Mouse (Mus musculus): ENCODE results near the gene Whamm.

The Whamm gene

DNA sequence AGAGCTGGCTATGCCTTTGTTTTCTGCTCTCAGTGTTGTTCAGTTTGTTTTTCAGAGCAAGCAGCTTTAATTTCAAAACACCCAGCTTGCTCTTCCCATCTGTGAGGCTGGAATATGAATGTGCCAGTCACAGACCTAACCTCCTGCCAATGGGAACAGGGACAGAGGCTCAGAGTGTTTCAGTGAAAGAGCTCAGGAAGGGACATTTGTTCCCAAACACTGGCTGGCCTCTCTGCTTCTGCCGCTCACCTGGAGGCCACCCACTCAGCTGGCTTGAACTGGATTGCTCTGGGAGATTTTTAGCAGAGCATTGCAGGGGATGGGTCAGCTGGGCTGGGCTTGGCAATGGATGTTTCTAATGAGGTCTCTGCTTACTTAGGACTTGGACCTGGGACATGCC is 30.1 kb upstream of the Whamm start:
- H3K9me3 ChIP-seq (ENCODE audit: low read length), result no peaks in the 10 kb centered on the region
- TF ChIP-seq POU5F1 (IDR thresholded peaks at IDR 0.05; ENCODE audit: borderline replicate concordance, low read length) (no peak), CTCF (conservative IDR thresholded peaks at IDR 0.05; ENCODE audit: low read length) (no peak), NANOG (IDR thresholded peaks at IDR 0.05; ENCODE audit: borderline replicate concordance, low read length) (no peak)
- no peaks in the 10 kb centered on the region for H3K36me3 ChIP-seq (ENCODE audit: insufficient read depth, low read length)
- peaks cover 7% of the 10 kb centered on the region; the same call in 1 of the 2 replicates for H3K27me3 ChIP-seq (ENCODE audit: insufficient read depth, low read length)
- peaks cover 10% of the 10 kb centered on the region; the same call in 1 of the 2 replicates for H3K4me1 ChIP-seq (replicated peaks; ENCODE audit: low read depth, low read length)
- H3K4me3 ChIP-seq (replicated peaks; ENCODE audit: low read length), result no peak overlapping the region

DNA sequence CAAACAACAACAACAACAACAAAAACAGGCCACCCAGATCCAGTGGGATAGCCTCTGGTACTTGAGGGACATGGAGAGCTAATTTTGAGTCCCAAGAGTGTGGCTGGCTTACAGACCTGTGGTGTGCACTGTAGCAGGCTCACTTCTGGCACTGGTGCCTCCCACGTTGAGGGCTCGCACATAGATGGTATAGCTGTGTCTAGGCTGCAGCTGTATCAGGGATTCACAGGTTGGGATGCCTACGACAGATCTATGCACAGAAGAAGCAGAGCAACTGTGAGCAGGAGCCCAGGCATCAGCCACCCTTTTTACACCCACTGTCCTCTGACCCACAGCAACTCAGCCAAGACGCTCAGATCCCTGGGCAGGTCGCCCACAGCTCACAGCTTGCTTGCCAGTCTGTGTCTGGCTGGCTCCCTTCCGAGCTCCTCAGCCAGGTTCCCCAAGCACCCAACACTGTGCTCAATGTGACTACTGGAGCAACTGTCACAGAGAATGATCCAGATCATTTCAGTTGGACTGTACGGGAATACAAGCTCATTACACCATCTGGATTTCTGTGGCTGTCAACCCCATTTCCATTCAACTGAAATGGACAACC is 29.0 kb upstream of the Whamm start:
- Histone ChIP-seq H3K4me3 (replicated peaks; ENCODE audit: low read length) (no peak overlapping the region), H3K4me1 (replicated peaks; ENCODE audit: low read depth, low read length) (peaks cover 13% of the 10 kb centered on the region; the same call in 1 of the 2 replicates), H3K9me3 (ENCODE audit: low read length) (no peaks in the 10 kb centered on the region), H3K27me3 (ENCODE audit: insufficient read depth, low read length) (peaks cover 7% of the 10 kb centered on the region; the same call in 1 of the 2 replicates), H3K36me3 (ENCODE audit: insufficient read depth, low read length) (no peaks in the 10 kb centered on the region)
- TF ChIP-seq NANOG (IDR thresholded peaks at IDR 0.05; ENCODE audit: borderline replicate concordance, low read length), result no peak
- no peak for TF ChIP-seq POU5F1 (IDR thresholded peaks at IDR 0.05; ENCODE audit: borderline replicate concordance, low read length)
- TF ChIP-seq CTCF (conservative IDR thresholded peaks at IDR 0.05; ENCODE audit: low read length), result no peak

DNA sequence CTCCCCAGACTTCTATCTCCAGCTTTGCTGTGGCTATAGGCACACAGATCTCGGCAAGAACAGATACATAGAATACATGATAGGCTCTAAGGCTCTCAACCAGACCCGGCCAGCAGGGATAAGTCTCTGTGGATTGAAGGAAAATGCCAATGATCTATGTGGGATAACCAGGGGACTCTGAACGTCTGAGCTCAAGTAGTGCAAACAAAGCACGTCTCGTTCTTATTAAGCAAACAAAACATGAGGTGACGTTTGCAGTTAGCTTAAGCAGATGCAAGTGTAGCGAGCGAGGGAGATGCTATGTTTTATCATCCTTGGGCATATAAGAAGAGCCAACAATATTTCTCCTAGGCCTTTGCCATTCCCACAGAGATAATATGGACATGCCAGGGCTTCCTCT is 28.1 kb upstream of the Whamm start:
- no peaks in the 10 kb centered on the region for H3K36me3 ChIP-seq (ENCODE audit: insufficient read depth, low read length)
- H3K4me3 ChIP-seq (replicated peaks; ENCODE audit: low read length), result no peak overlapping the region
- TF ChIP-seq CTCF (conservative IDR thresholded peaks at IDR 0.05; ENCODE audit: low read length), result no peak
- no peak for TF ChIP-seq NANOG (IDR thresholded peaks at IDR 0.05; ENCODE audit: borderline replicate concordance, low read length)
- no peak for TF ChIP-seq POU5F1 (IDR thresholded peaks at IDR 0.05; ENCODE audit: borderline replicate concordance, low read length)
- H3K27me3 ChIP-seq (ENCODE audit: insufficient read depth, low read length), result peaks cover 7% of the 10 kb centered on the region; the same call in 1 of the 2 replicates
- H3K4me1 ChIP-seq (replicated peaks; ENCODE audit: low read depth, low read length), result peaks cover 13% of the 10 kb centered on the region; the same call in 1 of the 2 replicates
- H3K9me3 ChIP-seq (ENCODE audit: low read length), result no peaks in the 10 kb centered on the region

DNA sequence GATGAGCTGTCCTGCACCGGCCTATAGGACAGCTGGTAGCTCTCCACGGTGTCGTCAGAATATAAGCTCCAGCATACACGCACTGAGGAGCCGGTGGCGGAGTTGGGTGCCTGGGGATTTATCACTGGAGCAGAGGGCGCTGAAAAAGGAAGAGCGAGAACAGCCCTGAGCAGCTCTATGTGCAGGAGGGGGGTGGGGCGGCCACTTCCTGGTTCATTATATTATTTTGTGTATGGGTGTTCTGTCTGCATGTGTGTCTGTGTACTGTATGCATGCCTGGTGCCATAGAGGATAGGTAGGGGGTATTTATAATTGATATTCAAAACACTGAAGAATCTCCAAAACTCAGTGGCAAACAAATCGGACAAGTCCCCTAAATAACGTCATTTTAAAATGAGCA is 22.2 kb upstream of the Whamm start:
- H3K36me3 ChIP-seq (ENCODE audit: insufficient read depth, low read length), result no peaks in the 10 kb centered on the region
- TF ChIP-seq POU5F1 (IDR thresholded peaks at IDR 0.05; ENCODE audit: borderline replicate concordance, low read length) (no peak), NANOG (IDR thresholded peaks at IDR 0.05; ENCODE audit: borderline replicate concordance, low read length) (no peak), CTCF (conservative IDR thresholded peaks at IDR 0.05; ENCODE audit: low read length) (no peak)
- H3K4me1 ChIP-seq (replicated peaks; ENCODE audit: low read depth, low read length), result peaks cover 11% of the 10 kb centered on the region; the same call in 1 of the 2 replicates
- no peaks in the 10 kb centered on the region; the same call in 1 of the 2 replicates for H3K27me3 ChIP-seq (ENCODE audit: insufficient read depth, low read length)
- H3K4me3 ChIP-seq (replicated peaks; ENCODE audit: low read length), result 0 out of 2 replicates have a peak overlapping the region, but pooled peaks have one; percentile 26
- H3K9me3 ChIP-seq (ENCODE audit: low read length), result no peaks in the 10 kb centered on the region

DNA sequence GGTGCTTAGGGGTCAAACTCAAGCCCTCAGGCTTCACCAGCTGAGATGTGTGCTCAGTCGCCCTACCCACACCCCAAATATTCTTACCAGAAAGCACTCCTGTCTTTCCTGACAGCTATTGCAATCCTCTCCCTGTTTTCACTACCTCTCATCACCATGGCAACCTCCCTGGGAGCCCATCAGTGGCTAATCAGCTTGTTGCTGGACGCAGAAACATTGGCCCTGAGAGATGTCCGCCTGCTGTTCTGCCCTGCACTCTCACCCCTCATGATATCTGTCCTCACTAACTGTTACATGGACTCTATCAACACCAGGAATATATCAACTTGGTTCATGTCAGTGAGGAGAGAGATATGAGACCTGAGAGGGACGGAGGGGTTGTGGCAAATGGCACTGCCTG is 17.5 kb upstream of the Whamm start:
- Histone ChIP-seq H3K36me3 (ENCODE audit: insufficient read depth, low read length) (no peaks in the 10 kb centered on the region), H3K4me3 (replicated peaks; ENCODE audit: low read length) (no peak overlapping the region)

DNA sequence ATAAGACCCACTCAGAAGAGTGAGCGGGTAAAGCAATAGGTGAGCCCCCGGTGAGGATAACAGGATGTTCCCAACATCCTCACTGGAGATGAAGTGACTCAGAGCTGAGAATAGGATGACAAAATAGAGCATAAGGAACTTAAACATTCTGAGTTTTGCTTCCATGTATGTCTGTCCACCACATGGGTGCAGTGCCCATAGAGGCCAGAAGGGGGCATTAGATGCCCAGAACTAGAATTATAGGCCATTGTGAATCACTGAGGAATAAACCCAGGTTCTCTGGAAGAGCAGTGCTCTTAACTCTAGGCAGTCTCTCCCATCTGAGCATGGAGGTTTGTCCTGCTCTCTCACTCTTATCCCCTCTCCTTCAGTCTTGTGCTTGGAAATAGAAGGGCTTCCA is 16.7 kb upstream of the Whamm start:
- H3K4me3 ChIP-seq (replicated peaks; ENCODE audit: low read length), result no peak overlapping the region
- H3K27me3 ChIP-seq (ENCODE audit: insufficient read depth, low read length), result no peaks in the 10 kb centered on the region; the same call in 1 of the 2 replicates
- H3K9me3 ChIP-seq (ENCODE audit: low read length), result no peaks in the 10 kb centered on the region
- TF ChIP-seq NANOG (IDR thresholded peaks at IDR 0.05; ENCODE audit: borderline replicate concordance, low read length) (no peak), CTCF (conservative IDR thresholded peaks at IDR 0.05; ENCODE audit: low read length) (peak; percentile 89)
- H3K36me3 ChIP-seq (ENCODE audit: insufficient read depth, low read length), result no peaks in the 10 kb centered on the region
- no peaks in the 10 kb centered on the region for H3K4me1 ChIP-seq (replicated peaks; ENCODE audit: low read depth, low read length)

More for the DNA sequence above, 17.5 kb upstream of the Whamm start:
- Histone ChIP-seq H3K27me3 (ENCODE audit: insufficient read depth, low read length) (no peaks in the 10 kb centered on the region; the same call in 1 of the 2 replicates), H3K9me3 (ENCODE audit: low read length) (no peaks in the 10 kb centered on the region), H3K4me1 (replicated peaks; ENCODE audit: low read depth, low read length) (peaks cover 3% of the 10 kb centered on the region; the same call in 1 of the 2 replicates)
- TF ChIP-seq NANOG (IDR thresholded peaks at IDR 0.05; ENCODE audit: borderline replicate concordance, low read length) (no peak), CTCF (conservative IDR thresholded peaks at IDR 0.05; ENCODE audit: low read length) (no peak), POU5F1 (IDR thresholded peaks at IDR 0.05; ENCODE audit: borderline replicate concordance, low read length) (no peak)

DNA sequence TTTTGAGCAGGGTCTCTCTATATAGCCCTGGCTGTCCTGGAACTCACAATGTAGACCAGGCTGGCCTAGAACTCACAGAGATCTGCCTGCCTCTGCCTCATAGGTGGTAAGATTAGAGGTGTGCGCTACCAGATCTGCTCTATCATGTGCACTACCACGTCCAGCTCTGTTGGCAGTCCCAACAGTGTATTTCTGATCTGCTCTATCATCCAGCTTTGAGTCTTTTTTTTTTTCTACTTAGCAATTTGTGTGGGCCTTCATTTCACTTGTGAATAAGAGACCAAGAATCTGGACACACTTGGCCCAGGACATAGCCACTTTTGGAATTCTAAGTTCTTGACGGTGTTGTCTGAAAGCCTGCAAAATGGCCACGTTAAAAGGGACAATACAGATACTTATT is 14.2 kb upstream of the Whamm start:
- H3K27me3 ChIP-seq (ENCODE audit: insufficient read depth, low read length), result no peaks in the 10 kb centered on the region
- H3K36me3 ChIP-seq (ENCODE audit: insufficient read depth, low read length), result no peaks in the 10 kb centered on the region
- no peaks in the 10 kb centered on the region for H3K9me3 ChIP-seq (ENCODE audit: low read length)
- no peaks in the 10 kb centered on the region for H3K4me1 ChIP-seq (replicated peaks; ENCODE audit: low read depth, low read length)
- H3K4me3 ChIP-seq (replicated peaks; ENCODE audit: low read length), result no peak overlapping the region
- no peak for TF ChIP-seq NANOG (IDR thresholded peaks at IDR 0.05; ENCODE audit: borderline replicate concordance, low read length)
- no peak for TF ChIP-seq CTCF (conservative IDR thresholded peaks at IDR 0.05; ENCODE audit: low read length)
- no peak for TF ChIP-seq POU5F1 (IDR thresholded peaks at IDR 0.05; ENCODE audit: borderline replicate concordance, low read length)

DNA sequence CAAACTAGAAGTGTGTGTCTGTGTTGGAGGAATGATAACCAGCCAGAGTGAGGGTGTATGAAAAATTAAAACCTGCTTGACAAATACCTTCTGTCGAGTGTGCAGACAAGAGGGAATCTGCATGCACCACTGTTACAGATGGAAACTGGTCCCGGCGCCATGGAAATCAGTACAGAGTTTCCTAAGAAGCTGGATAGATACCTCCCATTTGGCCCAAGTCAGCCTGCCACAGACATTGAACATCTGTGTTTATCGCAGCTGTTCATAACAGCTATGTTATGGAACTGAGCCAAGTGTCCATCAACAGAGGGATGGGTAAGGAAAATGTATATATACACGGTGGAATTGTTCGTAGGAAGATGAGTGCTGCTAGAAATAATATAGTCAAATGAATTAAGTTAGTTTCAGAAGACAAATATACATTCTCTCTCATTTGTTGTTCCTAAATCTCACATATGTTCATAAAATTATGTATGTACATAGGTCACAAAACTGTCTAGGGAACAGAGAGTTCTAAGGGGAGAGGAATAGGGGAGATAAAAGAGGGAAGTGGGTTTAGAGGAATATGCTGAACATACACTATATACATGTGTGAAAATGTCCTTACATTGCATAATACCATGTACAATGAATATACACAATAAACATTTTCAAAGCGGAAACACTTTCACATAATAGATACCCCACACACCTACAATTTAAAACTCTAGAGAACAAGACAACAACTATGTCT is 13.6 kb upstream of the Whamm start:
- Histone ChIP-seq H3K9me3 (ENCODE audit: low read length) (no peaks in the 10 kb centered on the region), H3K4me3 (replicated peaks; ENCODE audit: low read length) (no peak overlapping the region), H3K27me3 (ENCODE audit: insufficient read depth, low read length) (no peaks in the 10 kb centered on the region), H3K36me3 (ENCODE audit: insufficient read depth, low read length) (no peaks in the 10 kb centered on the region), H3K4me1 (replicated peaks; ENCODE audit: low read depth, low read length) (no peaks in the 10 kb centered on the region)
- TF ChIP-seq CTCF (conservative IDR thresholded peaks at IDR 0.05; ENCODE audit: low read length) (no peak), POU5F1 (IDR thresholded peaks at IDR 0.05; ENCODE audit: borderline replicate concordance, low read length) (no peak), NANOG (IDR thresholded peaks at IDR 0.05; ENCODE audit: borderline replicate concordance, low read length) (no peak)
